Mouse (Mus musculus) mesoderm, embryonic 11.5 days (tissue): Measurements from ENCODE around the gene Rpl3l.
"Not testable (repeated sequence)": the region's sequence is repeated elsewhere in the genome, so short reads cannot be mapped to it uniquely, and the experiment has no call there.

ENCODE experiments used
- DNase-seq: peaks from one replicate; pipeline ENCODE4 v3.0.0-alpha.2; 2012; ENCODE audit warnings: low read depth, low spot score

The Rpl3l gene

GRCm38 (mm10) chr17:24727618-24728017 lies at the start of gene Rpl3l:
Rpl3l (plus strand) TSS chr17:24727820.
- DNase-seq = no peak

DNA sequence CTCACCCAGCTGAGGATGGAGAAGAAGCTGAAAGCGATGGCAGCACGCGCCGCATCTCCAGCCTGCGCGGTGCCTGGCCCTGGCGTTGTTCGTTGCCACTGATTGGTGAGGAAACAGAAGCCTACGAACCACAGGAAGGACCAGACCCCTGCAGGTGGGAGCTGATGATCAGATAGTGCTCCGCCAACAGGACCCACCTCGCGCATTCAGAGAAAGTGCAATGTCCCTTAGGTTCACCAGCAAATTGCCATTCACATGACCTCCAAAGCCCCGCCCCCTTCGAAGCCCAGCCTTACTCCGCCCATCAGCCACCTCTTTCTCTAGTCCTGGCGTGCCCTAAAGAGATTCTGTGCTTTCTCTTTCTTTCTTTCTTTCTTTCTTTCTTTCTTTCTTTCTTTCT lies 41.1 kb upstream of the Rpl3l start:
- no peak for DNase-seq

- DNase-seq = no peak
These were observed 40.4 kb upstream of the Rpl3l start for GRCm38 (mm10) chr17:24687146-24687595.

GRCm38 (mm10) chr17:24687599-24687998 lies 40.0 kb upstream of the Rpl3l start:
- no peak for DNase-seq

DNA sequence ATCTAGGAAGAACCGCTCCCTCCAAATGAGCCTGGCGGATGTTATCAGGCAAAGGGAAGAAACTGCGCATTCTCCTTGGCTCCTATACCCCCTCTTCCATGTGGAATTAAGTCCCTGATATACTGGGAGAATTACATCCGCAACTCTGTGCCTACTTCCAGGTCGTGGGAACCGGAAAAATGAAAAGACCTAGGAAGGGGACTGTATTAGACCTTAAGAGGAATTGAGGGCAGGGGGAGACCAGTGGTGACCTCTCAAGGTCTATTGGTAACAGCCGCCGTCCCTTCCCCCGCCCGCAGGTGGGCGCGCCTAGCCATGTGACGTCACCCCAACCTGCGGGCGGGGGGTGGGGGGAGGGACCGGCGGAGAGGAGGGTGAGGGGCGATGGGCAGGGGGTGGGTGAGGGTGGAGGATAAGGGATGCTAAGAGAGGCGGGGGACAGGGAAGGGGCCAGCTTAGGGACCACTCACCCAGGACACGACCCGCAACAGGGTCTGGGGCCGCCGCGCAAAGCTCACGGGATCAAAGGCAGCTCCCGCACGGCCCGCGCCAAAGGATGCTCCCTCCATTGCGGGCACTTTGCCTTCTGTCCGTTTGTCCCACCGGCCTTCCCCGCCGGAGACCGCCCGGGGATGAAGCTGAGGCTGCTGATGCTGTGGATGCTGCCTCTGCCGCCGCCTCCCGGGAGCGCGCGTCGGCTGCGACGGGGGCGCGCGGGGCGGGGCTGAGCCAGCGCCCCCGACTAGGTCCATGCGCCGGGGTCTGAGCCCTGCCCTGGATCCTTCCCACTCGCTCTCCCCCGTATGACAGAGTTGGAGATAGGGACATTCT lies 38.2 kb upstream of the Rpl3l start, which contains the start of gene Syngr3:
Syngr3 (minus strand) TSS at position 705 of the 831 bp plus-strand sequence.
- no peak for DNase-seq

GRCm38 (mm10) chr17:24692385-24692784 lies 35.2 kb upstream of the Rpl3l start:
- DNase-seq = no peak

GRCm38 (mm10) chr17:24695326-24696010 lies 32.2 kb upstream of the Rpl3l start:
- no peak for DNase-seq

DNA sequence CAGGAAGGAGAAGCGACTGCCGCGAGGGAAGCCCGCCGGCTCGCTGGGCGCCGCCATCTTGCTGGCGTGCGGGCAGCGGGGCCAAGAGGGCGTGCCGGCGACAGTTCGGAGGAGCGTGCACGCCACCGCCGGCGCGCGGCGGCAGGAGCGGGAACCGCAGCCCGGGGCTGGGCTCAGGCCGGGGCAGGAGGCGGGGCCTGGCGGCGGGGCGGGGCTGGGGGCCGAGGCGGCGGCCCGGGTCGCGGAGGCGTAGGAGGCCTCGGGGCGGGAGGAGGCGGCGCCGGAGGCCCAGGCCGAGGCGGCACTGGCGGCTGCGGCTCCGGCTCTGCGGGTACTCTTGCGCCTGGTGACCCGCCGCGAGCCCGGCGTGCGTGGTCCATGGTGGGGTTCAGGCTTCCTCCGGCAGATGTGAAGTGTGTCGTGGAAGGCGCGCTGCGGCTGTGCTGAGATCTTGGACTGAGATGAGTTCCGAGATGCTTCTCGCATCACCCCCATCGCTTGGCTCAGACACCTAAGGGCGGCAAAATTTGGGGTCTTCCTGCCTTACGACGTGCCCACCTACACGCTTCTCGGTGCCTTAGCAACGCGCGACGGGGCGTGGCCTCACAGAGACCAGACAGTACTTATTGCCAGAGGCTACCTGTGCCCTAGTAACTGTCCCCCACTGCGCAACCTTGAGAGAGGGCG lies 31.5 kb upstream of the Rpl3l start, which contains the start of the genes Gfer and Noxo1:
Gfer (minus strand) TSS at position 146 of the 687 bp plus-strand sequence.
Noxo1 (plus strand) TSS at position 224 of the 687 bp plus-strand sequence.
- peak; percentile 90 for DNase-seq

GRCm38 (mm10) chr17:24697985-24698384 lies 29.6 kb upstream of the Rpl3l start:
- no peak for DNase-seq

- DNase-seq = no peak
These were observed 28.9 kb upstream of the Rpl3l start for GRCm38 (mm10) chr17:24698715-24699114.

DNA sequence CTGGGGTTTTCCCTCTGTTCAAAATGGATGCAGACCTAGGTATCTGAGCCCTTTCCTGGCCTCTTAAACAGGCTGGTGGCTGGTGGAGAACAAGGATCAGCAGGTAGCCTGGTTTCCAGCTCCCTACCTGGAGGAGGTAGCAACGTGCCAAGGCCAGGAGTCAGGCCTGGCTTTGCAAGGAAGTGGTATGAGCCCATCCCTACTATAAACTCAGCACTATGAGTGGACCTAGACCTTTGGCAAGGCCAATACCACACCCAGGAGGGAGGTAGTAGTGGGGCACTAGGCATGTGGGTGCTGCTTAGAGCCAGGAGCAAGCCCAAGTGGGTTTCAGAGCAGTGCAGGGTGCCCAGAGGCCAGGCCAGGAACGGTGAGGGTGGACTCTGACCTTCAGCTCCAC lies 28.1 kb upstream of the Rpl3l start:
- no peak for DNase-seq

DNA sequence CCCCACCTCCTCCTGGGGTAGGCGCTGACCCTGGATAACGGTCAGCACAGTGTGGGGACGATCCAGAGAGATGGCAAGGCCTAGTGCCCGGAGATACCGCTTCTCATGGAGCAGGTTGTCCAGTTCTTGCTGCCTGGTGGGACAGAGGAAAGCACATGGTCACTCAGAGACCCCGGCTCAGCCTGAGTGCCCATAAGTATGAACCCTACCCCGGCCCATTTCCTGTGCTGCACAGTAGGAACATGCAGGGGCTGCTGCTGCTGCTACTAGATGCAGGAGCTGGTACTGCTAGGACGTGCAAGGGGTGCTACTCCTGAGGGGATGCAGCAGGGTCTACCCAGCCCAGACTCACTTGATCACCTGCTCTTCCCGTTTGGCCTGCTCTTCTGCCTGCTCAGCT lies 26.4 kb upstream of the Rpl3l start:
- no peak for DNase-seq

- no peak for DNase-seq
These were observed 21.8 kb upstream of the Rpl3l start for GRCm38 (mm10) chr17:24705821-24706220.

- DNase-seq = peak; percentile 94
These were observed 20.4 kb upstream of the Rpl3l start, which contains the start of gene Tbl3 for GRCm38 (mm10) chr17:24706982-24707800. Tbl3 (minus strand) TSS chr17:24707660.

- no peak for DNase-seq
These were observed 19.7 kb upstream of the Rpl3l start for GRCm38 (mm10) chr17:24707801-24708425.

DNA sequence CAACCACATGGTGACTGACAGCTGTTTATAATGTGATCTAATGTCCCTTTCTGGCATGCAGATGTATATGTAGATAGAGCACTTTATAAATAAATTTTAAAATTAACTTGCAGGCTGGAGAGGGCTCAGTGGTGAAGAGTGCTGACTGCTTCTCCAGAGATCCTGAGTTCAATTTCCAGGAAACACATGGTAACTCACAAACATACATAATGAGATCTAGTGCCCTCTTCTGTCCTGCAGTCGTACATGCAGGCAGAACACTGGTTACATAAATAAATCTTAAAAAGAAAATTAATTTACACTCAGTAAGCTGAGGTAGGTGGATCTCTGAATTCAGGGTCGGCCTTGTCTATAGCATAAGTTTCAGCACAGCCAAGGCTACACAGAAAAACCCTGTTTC lies 19.0 kb upstream of the Rpl3l start:
- no peak for DNase-seq

GRCm38 (mm10) chr17:24715556-24715955 lies 12.1 kb upstream of the Rpl3l start:
- DNase-seq = no peak

- DNase-seq = no peak
These were observed 11.4 kb upstream of the Rpl3l start for GRCm38 (mm10) chr17:24716166-24716682.

- DNase-seq = no peak
These were observed 9.7 kb upstream of the Rpl3l start, which contains the start of the genes Rnf151 and Rps2 for GRCm38 (mm10) chr17:24717943-24718342. Rnf151 (minus strand) TSS chr17:24718063. Rps2 (plus strand) TSS chr17:24718116.

DNA sequence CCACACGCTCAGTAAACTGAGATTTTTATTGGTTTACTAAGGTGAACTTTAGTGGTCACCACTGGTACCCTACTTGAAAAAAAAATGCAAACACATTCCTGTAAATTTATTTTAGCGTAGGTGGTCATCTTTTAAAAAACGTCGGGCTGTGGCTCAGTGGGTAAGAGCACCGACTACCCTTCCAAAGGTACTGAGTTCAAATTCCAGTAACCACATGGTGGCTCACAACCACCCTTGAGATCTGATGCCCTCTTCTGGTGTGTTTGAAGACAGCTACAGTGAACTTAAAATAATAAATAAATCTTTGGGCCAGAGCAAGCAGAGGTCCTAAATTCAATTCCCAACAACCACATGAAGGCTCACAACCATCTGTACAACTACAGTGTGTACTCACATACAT lies 8.7 kb upstream of the Rpl3l start:
- DNase-seq = not testable (repeated sequence)
